Mouse (Mus musculus): ENCODE data around the gene Ints7. TPM values are rescaled to one million over a fixed set of nuclear protein-coding genes. Genes with fewer than 3 reads are reported as not detected.
A peak's percentile ranks its signal among the peaks of the same experiment; 100 is the strongest.

Gene Ints7
- polyA plus RNA-seq, 1 experiment from 2014 or later, result 37.2 TPM

- no peak for ATAC-seq (ENCODE audit: extremely low read depth, insufficient number of reproducible peaks, low FRiP score, low TSS enrichment)
- no peak overlapping the region for H3K4me3 ChIP-seq
- WGBS, result 58% methylated on average over 8 of the region's 8 CpGs
These were observed 18.3 kb upstream of the Ints7 start for GRCm38 (mm10) chr1:191557109-191557508.

DNA sequence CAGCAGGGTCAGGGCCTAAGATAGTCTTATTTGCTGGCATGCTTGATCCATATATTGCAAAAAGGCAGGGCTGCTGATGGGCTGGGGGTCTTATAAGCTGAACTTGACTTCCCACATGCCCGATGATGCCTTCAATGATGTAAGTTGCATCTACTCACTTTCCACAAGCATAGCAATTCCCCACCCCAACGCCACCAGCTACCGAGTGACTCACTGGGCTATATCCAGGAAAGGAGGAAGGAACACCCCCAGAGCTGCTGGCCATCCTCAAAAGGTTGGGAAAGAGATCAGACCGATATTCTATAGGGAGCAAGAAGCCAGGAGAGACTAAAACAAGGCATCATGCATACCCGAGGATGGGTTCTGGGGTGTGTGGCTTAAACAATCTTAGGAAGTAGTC is 15.7 kb upstream of the Ints7 start:
- 67% methylated on average over 5 of the region's 5 CpGs for WGBS
- no peak for ATAC-seq (ENCODE audit: extremely low read depth, insufficient number of reproducible peaks, low FRiP score, low TSS enrichment)
- Histone ChIP-seq H3K4me1 (peaks cover 8% of the 10 kb centered on the region), H3K9me3 (no peaks in the 10 kb centered on the region), H3K36me3 (peaks cover 63% of the 10 kb centered on the region), H3K27me3 (replicated peaks) (no peaks in the 10 kb centered on the region), H3K4me3 (no peak overlapping the region), H3K4me2 (no peak overlapping the region), H3K9ac (no peak overlapping the region), H3K27ac (replicated peaks) (no peak overlapping the region; the same call in 1 of the 2 replicates)

More at GRCm38 (mm10) chr1:191557109-191557508, 18.3 kb upstream of the Ints7 start:
- no peak overlapping the region for H3K4me2 ChIP-seq
- H3K27me3 ChIP-seq (replicated peaks), result no peaks in the 10 kb centered on the region
- H3K9ac ChIP-seq, result no peak overlapping the region
- no peaks in the 10 kb centered on the region for H3K9me3 ChIP-seq
- peaks cover 8% of the 10 kb centered on the region for H3K4me1 ChIP-seq
- peaks cover 82% of the 10 kb centered on the region for H3K36me3 ChIP-seq
- no peak overlapping the region for H3K27ac ChIP-seq (replicated peaks)

- no peak overlapping the region for H3K27ac ChIP-seq (replicated peaks)
- no peaks in the 10 kb centered on the region for H3K27me3 ChIP-seq (replicated peaks)
- ATAC-seq (ENCODE audit: extremely low read depth, insufficient number of reproducible peaks, low FRiP score, low TSS enrichment), result no peak
- H3K36me3 ChIP-seq, result peaks cover 55% of the 10 kb centered on the region
- H3K4me2 ChIP-seq, result no peak overlapping the region
- 48% methylated on average over 6 of the region's 6 CpGs for WGBS
- H3K4me1 ChIP-seq, result peaks cover 5% of the 10 kb centered on the region
- no peaks in the 10 kb centered on the region for H3K9me3 ChIP-seq
- H3K9ac ChIP-seq, result no peak overlapping the region
- no peak overlapping the region for H3K4me3 ChIP-seq
These were observed 12.5 kb upstream of the Ints7 start for GRCm38 (mm10) chr1:191562823-191563365.

DNA sequence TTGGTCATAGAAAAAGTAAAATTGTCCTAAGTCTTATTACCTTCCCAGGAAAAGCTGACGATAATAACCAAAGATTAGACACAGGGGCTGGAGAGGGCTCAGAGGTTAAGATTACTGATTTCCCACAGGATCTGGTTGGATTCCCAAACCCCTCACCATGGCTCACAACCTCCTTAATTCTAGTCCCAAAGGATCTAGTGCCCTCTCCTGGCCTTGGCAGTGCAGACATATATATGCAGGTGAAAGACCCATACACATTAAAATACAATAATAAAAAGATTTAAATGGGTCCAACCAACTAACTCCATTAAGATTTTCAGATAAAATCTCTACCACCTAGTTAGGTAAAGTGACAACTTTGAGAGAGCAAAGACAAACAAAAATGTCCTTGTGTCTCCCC is 7.6 kb upstream of the Ints7 start:
- ATAC-seq (ENCODE audit: extremely low read depth, insufficient number of reproducible peaks, low FRiP score, low TSS enrichment), result no peak
- Histone ChIP-seq H3K9ac (no peak overlapping the region), H3K27me3 (replicated peaks) (no peaks in the 10 kb centered on the region), H3K27ac (replicated peaks) (no peak overlapping the region), H3K4me3 (no peak overlapping the region), H3K36me3 (peaks cover 49% of the 10 kb centered on the region), H3K9me3 (no peaks in the 10 kb centered on the region), H3K4me2 (no peak overlapping the region), H3K4me1 (peaks cover 4% of the 10 kb centered on the region)
- WGBS, result 82% methylated on average over 1 of the region's 1 CpGs

- Histone ChIP-seq H3K9me3 (no peaks in the 10 kb centered on the region), H3K9ac (no peak overlapping the region), H3K27ac (replicated peaks) (no peak overlapping the region), H3K4me1 (peaks cover 16% of the 10 kb centered on the region), H3K36me3 (peaks cover 44% of the 10 kb centered on the region), H3K27me3 (replicated peaks) (no peaks in the 10 kb centered on the region), H3K4me3 (no peak overlapping the region), H3K4me2 (no peak overlapping the region)
- 96% methylated on average over 2 of the region's 2 CpGs for WGBS
- no peak for ATAC-seq (ENCODE audit: extremely low read depth, insufficient number of reproducible peaks, low FRiP score, low TSS enrichment)
These were observed 5.8 kb upstream of the Ints7 start for GRCm38 (mm10) chr1:191569625-191570024.

DNA sequence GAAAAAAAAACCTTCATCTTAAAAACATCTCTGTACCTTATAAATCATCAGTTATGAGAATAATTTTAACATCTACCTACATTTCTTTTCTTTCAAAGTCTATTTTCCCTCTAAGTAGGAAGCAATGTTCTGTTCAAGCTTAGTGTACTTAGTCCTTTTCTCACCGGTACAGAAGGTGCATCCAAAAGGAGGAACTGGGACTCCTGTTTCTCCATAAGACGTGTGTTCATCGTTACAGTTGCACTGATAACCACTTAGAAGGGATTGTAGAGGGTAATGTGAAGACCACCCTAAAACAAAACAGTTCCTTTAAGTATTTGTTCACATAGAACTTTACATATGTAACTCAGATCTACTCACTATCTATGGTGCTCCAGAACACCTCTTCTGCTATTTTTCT is 5.0 kb upstream of the Ints7 start:
- Histone ChIP-seq H3K9ac (no peak overlapping the region), H3K4me3 (no peak overlapping the region), H3K4me1 (peaks cover 16% of the 10 kb centered on the region), H3K36me3 (peaks cover 38% of the 10 kb centered on the region), H3K27me3 (replicated peaks) (no peaks in the 10 kb centered on the region), H3K27ac (replicated peaks) (no peak overlapping the region), H3K4me2 (no peak overlapping the region), H3K9me3 (no peaks in the 10 kb centered on the region)
- WGBS, result 80% methylated on average over 3 of the region's 3 CpGs
- no peak for ATAC-seq (ENCODE audit: extremely low read depth, insufficient number of reproducible peaks, low FRiP score, low TSS enrichment)

- Histone ChIP-seq H3K36me3 (peaks cover 19% of the 10 kb centered on the region), H3K4me1 (peaks cover 37% of the 10 kb centered on the region), H3K4me2 (peak overlapping the region; percentile 85), H3K27me3 (replicated peaks) (no peaks in the 10 kb centered on the region), H3K9me3 (no peaks in the 10 kb centered on the region), H3K4me3 (peak overlapping the region; percentile 91), H3K9ac (peak overlapping the region; percentile 90), H3K27ac (replicated peaks) (peak overlapping the region; percentile 94)
- 2% methylated on average over 13 of the region's 13 CpGs for WGBS
- no peak for ATAC-seq (ENCODE audit: extremely low read depth, insufficient number of reproducible peaks, low FRiP score, low TSS enrichment)
These were observed 1.4 kb upstream of the Ints7 start for GRCm38 (mm10) chr1:191573906-191574639.

GRCm38 (mm10) chr1:191574871-191575457 is 472 bp upstream of the Ints7 start:
- H3K4me3 ChIP-seq, result peak overlapping the region; percentile 91
- H3K4me2 ChIP-seq, result peak overlapping the region; percentile 85
- peaks cover 37% of the 10 kb centered on the region for H3K4me1 ChIP-seq
- H3K36me3 ChIP-seq, result peaks cover 18% of the 10 kb centered on the region
- H3K27me3 ChIP-seq (replicated peaks), result no peaks in the 10 kb centered on the region
- H3K9me3 ChIP-seq, result peaks cover 4% of the 10 kb centered on the region; the same call in 1 of the 2 replicates
- WGBS, result under 1% methylated on average over 52 of the region's 52 CpGs
- peak overlapping the region; percentile 94 for H3K27ac ChIP-seq (replicated peaks)
- H3K9ac ChIP-seq, result peak overlapping the region; percentile 90
- ATAC-seq (ENCODE audit: extremely low read depth, insufficient number of reproducible peaks, low FRiP score, low TSS enrichment), result peak; percentile 0; the same call in 1 of the 2 replicates

GRCm38 (mm10) chr1:191579524-191579923 is 4.1 kb downstream of the Ints7 start:
- Histone ChIP-seq H3K36me3 (peaks cover 40% of the 10 kb centered on the region), H3K9ac (no peak overlapping the region), H3K4me2 (no peak overlapping the region), H3K27me3 (replicated peaks) (no peaks in the 10 kb centered on the region), H3K9me3 (peaks cover 9% of the 10 kb centered on the region; the same call in 1 of the 2 replicates), H3K4me3 (no peak overlapping the region), H3K27ac (replicated peaks) (no peak overlapping the region), H3K4me1 (peaks cover 23% of the 10 kb centered on the region)
- no peak for ATAC-seq (ENCODE audit: extremely low read depth, insufficient number of reproducible peaks, low FRiP score, low TSS enrichment)
- 90% methylated on average over 3 of the region's 3 CpGs for WGBS

DNA sequence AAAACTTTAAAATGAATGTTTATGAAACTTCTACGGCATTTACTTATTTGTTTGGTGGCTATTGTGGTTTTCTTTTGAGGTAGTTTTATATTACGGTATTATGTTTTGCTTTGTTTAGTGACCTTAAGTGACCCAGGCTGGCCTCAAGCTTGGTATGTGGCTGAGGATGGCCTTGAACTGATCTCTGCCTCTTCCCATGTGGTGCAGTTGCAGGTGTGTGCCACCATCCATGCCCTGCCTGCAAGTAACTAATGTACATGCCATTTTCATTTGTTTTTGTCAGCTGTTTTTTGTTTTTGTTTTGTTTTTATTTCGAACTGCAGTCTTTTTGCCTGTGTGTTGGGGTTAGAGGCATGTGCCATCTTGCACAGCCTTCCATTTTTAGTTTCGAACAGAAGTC is 6.2 kb downstream of the Ints7 start:
- peaks cover 9% of the 10 kb centered on the region; the same call in 1 of the 2 replicates for H3K9me3 ChIP-seq

GRCm38 (mm10) chr1:191583836-191584235 is 8.4 kb downstream of the Ints7 start:
- H3K9ac ChIP-seq, result no peak overlapping the region
- no peak overlapping the region for H3K4me3 ChIP-seq
- WGBS, result 95% methylated on average over 4 of the region's 4 CpGs
- no peaks in the 10 kb centered on the region for H3K27me3 ChIP-seq (replicated peaks)
- H3K4me2 ChIP-seq, result no peak overlapping the region
- no peak overlapping the region for H3K27ac ChIP-seq (replicated peaks)
- H3K9me3 ChIP-seq, result peaks cover 9% of the 10 kb centered on the region; the same call in 1 of the 2 replicates
- ATAC-seq (ENCODE audit: extremely low read depth, insufficient number of reproducible peaks, low FRiP score, low TSS enrichment), result no peak
- H3K36me3 ChIP-seq, result peaks cover 77% of the 10 kb centered on the region
- 0 out of 2 replicates have a peak, but pooled peaks cover 2% of the 10 kb centered on the region for H3K4me1 ChIP-seq

More for the DNA sequence above, 6.2 kb downstream of the Ints7 start:
- Histone ChIP-seq H3K27me3 (replicated peaks) (no peaks in the 10 kb centered on the region), H3K36me3 (peaks cover 58% of the 10 kb centered on the region), H3K4me3 (no peak overlapping the region), H3K4me2 (no peak overlapping the region), H3K4me1 (peaks cover 19% of the 10 kb centered on the region), H3K27ac (replicated peaks) (no peak overlapping the region), H3K9ac (no peak overlapping the region)
- no peak for ATAC-seq (ENCODE audit: extremely low read depth, insufficient number of reproducible peaks, low FRiP score, low TSS enrichment)
- WGBS, result 86% methylated on average over 4 of the region's 4 CpGs

Data from heart, embryonic 13.5 days (tissue).